Mouse (Mus musculus): ENCODE measurements at regions not wholly inside any gene's neighbourhood (a gene's known extent, or its start where the extent isn't known, plus 50 kb on each side); places are given as distances from the start of the nearest gene placed in this dataset.

DNA sequence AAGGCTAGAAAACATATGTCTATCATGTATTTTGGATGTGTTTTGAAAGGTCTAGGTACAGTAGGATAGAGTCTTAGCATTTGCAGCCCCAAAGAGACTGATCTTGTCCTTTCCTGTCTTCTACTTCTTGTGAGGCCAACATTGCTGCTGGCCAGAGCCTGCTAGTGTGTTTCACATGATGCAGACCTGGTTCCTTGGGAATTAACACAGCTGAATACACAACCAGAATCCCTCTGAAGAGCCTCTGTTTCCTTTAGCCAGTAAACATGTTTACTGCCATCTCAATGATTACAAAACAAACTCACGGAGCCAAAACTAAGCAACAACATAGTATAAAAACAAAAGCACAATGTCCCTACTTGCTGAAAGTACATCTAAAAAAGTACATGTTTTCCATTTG is 598.9 kb downstream of the 9430069I07Rik start:
- DNase-seq = no peak

Measured in retina, postnatal 1 day (tissue).